Mouse (Mus musculus) stomach, embryonic 16.5 days (tissue): ENCODE measurements at regions not wholly inside any gene's neighbourhood (a gene's known extent, or its start where the extent isn't known, plus 50 kb on each side); places are given as distances from the start of the nearest gene placed in this dataset.

ENCODE experiments used
- ATAC-seq: fragments of 200-750 bp; cut with Nextera tagmentation; 2 replicates; pipeline ENCODE4 v1.8.0; 2017; ENCODE audit warnings: moderate number of reproducible peaks, moderate TSS enrichment; ENCODE audit not compliant: insufficient read depth, low FRiP score
- H3K27ac ChIP-seq: fragments of 300-500 bp; sonication (generic); 2 replicates; pipeline ENCODE4 v1.5.1; 2014; ENCODE audit warnings: low read length
- H3K27me3 ChIP-seq: fragments of 300-500 bp; sonication (generic); 2 replicates; pipeline ENCODE4 v1.6.1; 2014; ENCODE audit warnings: low read length, control low read depth, mixed read lengths; ENCODE audit not compliant: control insufficient read depth, insufficient read depth
- H3K36me3 ChIP-seq: fragments of 300-500 bp; sonication (generic); 2 replicates; pipeline ENCODE4 v1.6.1; 2014; ENCODE audit warnings: low read length; ENCODE audit not compliant: control insufficient read depth, insufficient read depth
- H3K4me1 ChIP-seq: fragments of 300-500 bp; sonication (generic); 2 replicates; pipeline ENCODE4 v1.6.1; 2014; ENCODE audit warnings: low read length, control low read depth, mixed read lengths; ENCODE audit not compliant: control insufficient read depth, insufficient read depth
- H3K4me2 ChIP-seq: fragments of 300-500 bp; sonication (generic); 2 replicates; pipeline ENCODE4 v1.6.1; 2014; ENCODE audit warnings: low read depth, low read length, mixed read lengths
- H3K4me3 ChIP-seq: fragments of 300-500 bp; sonication (generic); replicated peaks from 2 replicates; pipeline ENCODE4 v1.5.1; 2014; ENCODE audit warnings: mild to moderate bottlenecking, low read length
- H3K9ac ChIP-seq: fragments of 300-500 bp; sonication (generic); 2 replicates; pipeline ENCODE4 v1.6.1; 2014; ENCODE audit warnings: low read length
- H3K9me3 ChIP-seq: fragments of 300-500 bp; sonication (generic); replicated peaks from 2 replicates; pipeline ENCODE4 v1.6.1; 2016; ENCODE audit warnings: low read length, control low read depth; ENCODE audit not compliant: control insufficient read depth
- WGBS: fragments of 180-500 bp; shearing (Covaris S2); extraction: QIAGEN DNeasy Blood & Tissue Kit; methylation state at CpG from one replicate; pipeline ENCODE4 v1.1.7; 2014; 5-methylcytosine and 5-hydroxymethylcytosine counted together

GRCm38 (mm10) chr7:36262124-36262710 lies 435.7 kb upstream of the Tshz3 start:
- 67% methylated on average over 8 of the region's 8 CpGs for WGBS
- Histone ChIP-seq H3K4me2 (no peak overlapping the region), H3K9ac (no peak overlapping the region), H3K27me3 (no peaks in the 10 kb centered on the region), H3K9me3 (no peaks in the 10 kb centered on the region), H3K36me3 (no peaks in the 10 kb centered on the region), H3K4me3 (no peak overlapping the region), H3K4me1 (no peaks in the 10 kb centered on the region), H3K27ac (no peak overlapping the region)
- ATAC-seq: no peak

GRCm38 (mm10) chr7:36257102-36257501 lies 440.8 kb upstream of the Tshz3 start:
- no peaks in the 10 kb centered on the region for H3K4me1 ChIP-seq
- ATAC-seq: no peak
- H3K9ac ChIP-seq: no peak overlapping the region
- 73% methylated on average over 15 of the region's 15 CpGs for WGBS
- H3K4me2 ChIP-seq: no peak overlapping the region
- no peaks in the 10 kb centered on the region for H3K9me3 ChIP-seq
- H3K27ac ChIP-seq: no peak overlapping the region
- H3K27me3 ChIP-seq: no peaks in the 10 kb centered on the region
- H3K36me3 ChIP-seq: no peaks in the 10 kb centered on the region
- H3K4me3 ChIP-seq: no peak overlapping the region

GRCm38 (mm10) chr7:36247356-36247755 lies 444.6 kb upstream of the Zfp507 start:
- no peaks in the 10 kb centered on the region for H3K4me1 ChIP-seq
- no peaks in the 10 kb centered on the region for H3K36me3 ChIP-seq
- H3K27me3 ChIP-seq: no peaks in the 10 kb centered on the region
- peak; percentile 66; the same call in 1 of the 2 replicates for ATAC-seq
- H3K9ac ChIP-seq: no peak overlapping the region
- no peak overlapping the region for H3K4me2 ChIP-seq
- H3K9me3 ChIP-seq: no peaks in the 10 kb centered on the region
- H3K27ac ChIP-seq: no peak overlapping the region
- H3K4me3 ChIP-seq: no peak overlapping the region

GRCm38 (mm10) chr7:36236673-36237072 lies 433.9 kb upstream of the Zfp507 start:
- H3K27me3 ChIP-seq: no peaks in the 10 kb centered on the region
- no peak overlapping the region for H3K4me3 ChIP-seq
- no peak overlapping the region for H3K9ac ChIP-seq
- no peaks in the 10 kb centered on the region for H3K36me3 ChIP-seq
- 92% methylated on average over 2 of the region's 2 CpGs for WGBS
- no peaks in the 10 kb centered on the region for H3K9me3 ChIP-seq
- no peak overlapping the region for H3K4me2 ChIP-seq
- ATAC-seq: no peak
- no peak overlapping the region for H3K27ac ChIP-seq
- no peaks in the 10 kb centered on the region for H3K4me1 ChIP-seq

- Histone ChIP-seq H3K4me2 (no peak overlapping the region), H3K9me3 (no peaks in the 10 kb centered on the region), H3K27ac (no peak overlapping the region), H3K9ac (no peak overlapping the region), H3K4me3 (no peak overlapping the region), H3K4me1 (no peaks in the 10 kb centered on the region), H3K27me3 (no peaks in the 10 kb centered on the region), H3K36me3 (no peaks in the 10 kb centered on the region)
- no peak for ATAC-seq
These were observed 426.2 kb upstream of the Zfp507 start for GRCm38 (mm10) chr7:36229031-36229430.

GRCm38 (mm10) chr7:36224416-36224815 lies 421.6 kb upstream of the Zfp507 start:
- no peaks in the 10 kb centered on the region for H3K36me3 ChIP-seq
- H3K9me3 ChIP-seq: no peaks in the 10 kb centered on the region
- no peak overlapping the region for H3K4me3 ChIP-seq
- H3K4me2 ChIP-seq: no peak overlapping the region
- ATAC-seq: no peak
- no peaks in the 10 kb centered on the region for H3K27me3 ChIP-seq
- H3K27ac ChIP-seq: no peak overlapping the region
- WGBS: 87% methylated on average over 8 of the region's 8 CpGs
- H3K9ac ChIP-seq: no peak overlapping the region
- H3K4me1 ChIP-seq: no peaks in the 10 kb centered on the region

GRCm38 (mm10) chr7:36218386-36218785 lies 415.6 kb upstream of the Zfp507 start:
- 54% methylated on average over 2 of the region's 2 CpGs for WGBS
- Histone ChIP-seq H3K9me3 (no peaks in the 10 kb centered on the region), H3K27ac (no peak overlapping the region), H3K27me3 (no peaks in the 10 kb centered on the region), H3K4me3 (no peak overlapping the region), H3K9ac (no peak overlapping the region), H3K4me2 (no peak overlapping the region), H3K4me1 (no peaks in the 10 kb centered on the region), H3K36me3 (no peaks in the 10 kb centered on the region)
- no peak for ATAC-seq

GRCm38 (mm10) chr7:36210034-36210433 lies 407.2 kb upstream of the Zfp507 start:
- Histone ChIP-seq H3K9me3 (no peaks in the 10 kb centered on the region), H3K36me3 (no peaks in the 10 kb centered on the region), H3K27me3 (no peaks in the 10 kb centered on the region), H3K4me2 (no peak overlapping the region), H3K27ac (no peak overlapping the region), H3K4me3 (no peak overlapping the region), H3K9ac (no peak overlapping the region), H3K4me1 (no peaks in the 10 kb centered on the region)
- 80% methylated on average over 4 of the region's 4 CpGs for WGBS
- no peak for ATAC-seq

- H3K9me3 ChIP-seq: no peaks in the 10 kb centered on the region
- H3K27me3 ChIP-seq: no peaks in the 10 kb centered on the region
- H3K4me3 ChIP-seq: no peak overlapping the region
- H3K9ac ChIP-seq: no peak overlapping the region
- no peak for ATAC-seq
- H3K27ac ChIP-seq: no peak overlapping the region
- no peaks in the 10 kb centered on the region for H3K36me3 ChIP-seq
- H3K4me2 ChIP-seq: no peak overlapping the region
- WGBS: 86% methylated on average over 17 of the region's 17 CpGs
- no peaks in the 10 kb centered on the region for H3K4me1 ChIP-seq
These were observed 404.9 kb upstream of the Zfp507 start for GRCm38 (mm10) chr7:36207525-36208260.
